Mouse (Mus musculus) midbrain, embryonic 14.5 days (tissue): ENCODE data around the gene Ube4a. TPM values are rescaled to one million over a fixed set of nuclear protein-coding genes. Genes with fewer than 3 reads are reported as not detected.
"Not testable (repeated sequence)": the region's sequence is repeated elsewhere in the genome, so short reads cannot be mapped to it uniquely, and the experiment has no call there.

Source experiments
- ATAC-seq: fragments of 200-750 bp; cut with Nextera tagmentation; 2 replicates; pipeline ENCODE4 v1.8.0; 2017; ENCODE audit warnings: moderate number of reproducible peaks, moderate library complexity; ENCODE audit not compliant: low FRiP score, low TSS enrichment
- DNase-seq: peaks from one replicate; pipeline ENCODE4 v3.0.0-alpha.2; 2015
- H3K27ac ChIP-seq: fragments of 300-500 bp; sonication (generic); replicated peaks from 2 replicates; pipeline ENCODE4 v1.5.1; 2014; ENCODE audit warnings: mild to moderate bottlenecking, low read depth, low read length, moderate library complexity
- H3K27me3 ChIP-seq: fragments of 300-500 bp; sonication (generic); 2 replicates; pipeline ENCODE4 v1.6.1; 2014; ENCODE audit warnings: low read length, control low read depth, mixed read lengths; ENCODE audit not compliant: control insufficient read depth, insufficient read depth
- H3K36me3 ChIP-seq: fragments of 300-500 bp; sonication (generic); 2 replicates; pipeline ENCODE4 v1.6.1; 2014; ENCODE audit warnings: low read length, control low read depth; ENCODE audit not compliant: control insufficient read depth, insufficient read depth
- H3K4me1 ChIP-seq: fragments of 300-500 bp; sonication (generic); 2 replicates; pipeline ENCODE4 v1.6.1; 2014; ENCODE audit warnings: mild to moderate bottlenecking, antibody characterized with exemption, low read length, control low read depth; ENCODE audit not compliant: control insufficient read depth, insufficient read depth
- H3K4me2 ChIP-seq: fragments of 300-500 bp; sonication (generic); 2 replicates; pipeline ENCODE4 v1.6.1; 2014; ENCODE audit warnings: mild to moderate bottlenecking, low read length, moderate library complexity
- H3K4me3 ChIP-seq: fragments of 300-500 bp; sonication (generic); replicated peaks from 2 replicates; pipeline ENCODE4 v1.5.1; 2014; ENCODE audit warnings: low read depth, low read length
- H3K9ac ChIP-seq: fragments of 300-500 bp; sonication (generic); replicated peaks from 2 replicates; pipeline ENCODE4 v1.6.1; 2014; ENCODE audit warnings: mild to moderate bottlenecking, low read length, moderate library complexity
- H3K9me3 ChIP-seq: fragments of 300-500 bp; sonication (generic); 2 replicates; pipeline ENCODE4 v1.6.1; 2016; ENCODE audit warnings: low read length, control low read depth, mixed read lengths; ENCODE audit not compliant: control insufficient read depth
- WGBS: fragments of 180-500 bp; shearing (Covaris S2); extraction: QIAGEN DNeasy Blood & Tissue Kit; methylation state at CpG from one replicate; pipeline ENCODE4 v1.1.7; 2014; 5-methylcytosine and 5-hydroxymethylcytosine counted together
- polyA plus RNA-seq: library from polyadenylated mRNA; unstranded; fragments of >200 nt; fragmentation: Nextera tagmentation; extraction: Ambion mirVana; gene quantifications from 2 replicates; pipeline ENCODE4 v1.2.1, GENCODE M21; 2014

Gene Ube4a
- polyA plus RNA-seq, 1 experiment from 2014 or later, result 59.0 TPM

DNA sequence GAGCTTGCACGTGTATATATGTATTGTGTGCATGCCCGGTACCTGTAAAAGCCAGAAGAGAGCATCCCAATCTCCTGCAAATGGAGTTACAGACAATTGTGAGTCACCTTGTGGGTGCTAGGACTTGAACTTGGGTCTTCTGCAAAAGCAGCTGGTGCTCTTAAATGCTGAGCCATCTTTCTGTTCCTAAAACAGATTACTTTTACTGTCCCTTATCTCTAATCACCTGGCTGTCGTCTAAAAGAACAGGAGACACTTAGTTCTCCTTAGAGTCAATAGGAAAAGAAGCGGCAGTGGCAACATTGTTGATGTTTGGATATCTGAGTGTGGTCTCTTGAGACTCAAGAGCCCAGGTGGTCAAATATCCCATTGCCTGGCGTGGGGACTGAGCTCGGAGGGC is 12.4 kb upstream of the Ube4a start:
- Histone ChIP-seq H3K27ac (no peak overlapping the region), H3K9me3 (no peaks in the 10 kb centered on the region), H3K27me3 (no peaks in the 10 kb centered on the region; the same call in 1 of the 2 replicates), H3K4me1 (no peaks in the 10 kb centered on the region), H3K9ac (no peak overlapping the region), H3K36me3 (no peaks in the 10 kb centered on the region), H3K4me2 (no peak overlapping the region), H3K4me3 (no peak overlapping the region)
- ATAC-seq (no peak), DNase-seq (no peak)
- 82% methylated on average over 6 of the region's 6 CpGs for WGBS

DNA sequence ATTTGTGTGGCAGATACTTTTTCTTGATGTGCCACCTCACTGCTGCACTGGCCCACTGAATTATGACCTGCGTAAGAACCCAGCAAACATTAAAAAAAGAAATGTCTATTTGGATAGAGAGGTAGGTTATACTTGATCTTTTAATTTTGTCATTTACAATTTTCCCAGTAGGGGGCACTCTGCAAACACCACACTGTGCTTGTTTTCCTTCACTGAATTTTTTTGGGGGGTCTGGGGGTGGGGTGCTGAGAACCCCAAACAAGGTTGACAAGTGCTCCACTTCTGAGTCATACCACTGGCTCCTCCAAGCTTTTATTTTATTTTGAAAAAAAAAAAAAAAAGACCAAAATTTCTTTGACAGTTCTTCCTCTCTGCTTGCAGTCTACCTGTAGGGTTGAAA is 4.0 kb upstream of the Ube4a start:
- Histone ChIP-seq H3K27me3 (no peaks in the 10 kb centered on the region; the same call in 1 of the 2 replicates), H3K9ac (no peak overlapping the region), H3K4me1 (peaks cover 10% of the 10 kb centered on the region), H3K27ac (no peak overlapping the region), H3K4me2 (no peak overlapping the region), H3K36me3 (no peaks in the 10 kb centered on the region), H3K4me3 (no peak overlapping the region), H3K9me3 (no peaks in the 10 kb centered on the region)
- 66% methylated on average over 1 of the region's 1 CpGs for WGBS
- no peak for ATAC-seq
- DNase-seq, result peak; percentile 1

GRCm38 (mm10) chr9:44967763-44968162 is 2.4 kb upstream of the Ube4a start:
- H3K9ac ChIP-seq, H3K4me2 ChIP-seq, ATAC-seq, H3K27me3 ChIP-seq, H3K36me3 ChIP-seq, H3K27ac ChIP-seq, H3K4me3 ChIP-seq, H3K9me3 ChIP-seq, DNase-seq: not testable (repeated sequence)
- peaks cover 14% of the 10 kb centered on the region for H3K4me1 ChIP-seq
- WGBS, result 89% methylated on average over 5 of the region's 5 CpGs

DNA sequence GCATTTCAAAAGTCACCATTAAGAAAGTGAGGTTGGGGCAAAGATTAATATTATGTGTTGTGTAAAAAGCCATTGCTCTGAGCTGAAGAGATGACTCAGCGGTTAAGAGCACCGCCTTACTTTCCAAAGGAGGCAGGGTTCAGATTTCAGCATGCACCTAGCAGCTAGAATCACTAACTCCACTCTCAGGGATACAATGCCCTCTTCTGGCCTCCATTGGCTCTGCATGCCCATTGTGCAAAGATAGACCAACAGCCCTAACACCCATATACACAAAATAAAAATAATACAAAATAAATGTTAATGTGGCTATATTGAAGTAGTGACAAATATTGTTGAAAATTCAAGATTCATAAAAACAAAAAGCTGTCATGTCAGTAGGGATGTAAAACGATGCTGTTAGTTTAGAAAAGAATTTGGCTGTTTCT is 1.4 kb upstream of the Ube4a start:
- no peak overlapping the region for H3K4me3 ChIP-seq
- no peak overlapping the region for H3K9ac ChIP-seq
- H3K4me2 ChIP-seq, result no peak overlapping the region
- H3K27ac ChIP-seq, result no peak overlapping the region
- peaks cover 6% of the 10 kb centered on the region; the same call in 1 of the 2 replicates for H3K36me3 ChIP-seq
- no peaks in the 10 kb centered on the region for H3K27me3 ChIP-seq
- peaks cover 14% of the 10 kb centered on the region for H3K4me1 ChIP-seq
- ATAC-seq (no peak), DNase-seq (peak; percentile 78)
- no peaks in the 10 kb centered on the region for H3K9me3 ChIP-seq
- 26% methylated on average over 3 of the region's 3 CpGs for WGBS

DNA sequence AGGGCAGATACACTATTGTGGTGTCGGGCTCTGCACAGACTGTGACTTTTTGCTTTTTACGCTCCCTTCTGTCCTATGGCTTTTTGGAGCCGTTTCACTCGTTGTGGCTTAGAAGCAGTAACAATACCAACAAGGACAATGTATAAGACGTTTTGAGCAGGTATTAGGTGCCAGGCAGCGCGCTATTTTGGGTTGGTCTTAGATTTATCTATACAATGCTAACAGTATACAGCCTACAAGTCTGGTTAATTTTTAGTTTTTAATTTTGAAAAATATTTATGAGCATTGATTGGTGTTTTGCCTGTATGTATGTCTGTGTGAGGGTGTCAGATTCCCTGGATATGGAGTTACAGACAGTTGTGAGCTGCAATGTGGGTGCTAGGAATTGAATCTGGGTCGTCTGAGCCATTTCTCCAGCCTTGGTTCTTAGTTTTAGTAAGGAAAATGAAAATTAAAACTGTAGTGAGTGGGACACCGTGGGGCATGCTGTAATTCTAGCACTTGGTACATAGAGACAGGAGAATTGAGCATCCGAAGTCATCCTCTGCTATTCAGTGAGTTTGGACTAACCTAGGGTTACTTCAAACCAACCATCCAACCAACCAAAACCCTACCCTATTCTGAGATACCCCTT is 550 bp upstream of the Ube4a start:
- Histone ChIP-seq H3K4me2 (peak overlapping the region; percentile 72), H3K9me3 (no peaks in the 10 kb centered on the region), H3K27me3 (no peaks in the 10 kb centered on the region), H3K4me1 (peaks cover 14% of the 10 kb centered on the region), H3K4me3 (peak overlapping the region; percentile 57), H3K36me3 (peaks cover 13% of the 10 kb centered on the region; the same call in 1 of the 2 replicates), H3K27ac (peak overlapping the region; percentile 76), H3K9ac (peak overlapping the region; percentile 42; the same call in 1 of the 2 replicates)
- ATAC-seq, result peak; percentile 44; the same call in 1 of the 2 replicates
- WGBS, result 17% methylated on average over 10 of the region's 10 CpGs
- DNase-seq, result no peak

GRCm38 (mm10) chr9:44954432-44954831 is 11.0 kb downstream of the Ube4a start:
- DNase-seq, result no peak
- Histone ChIP-seq H3K27ac (no peak overlapping the region), H3K4me2 (no peak overlapping the region), H3K4me3 (no peak overlapping the region), H3K36me3 (peaks cover 89% of the 10 kb centered on the region), H3K4me1 (no peaks in the 10 kb centered on the region), H3K9ac (no peak overlapping the region), H3K27me3 (no peaks in the 10 kb centered on the region), H3K9me3 (no peaks in the 10 kb centered on the region)
- WGBS, result 90% methylated on average over 3 of the region's 3 CpGs
- ATAC-seq, result no peak

GRCm38 (mm10) chr9:44947836-44948235 is 17.6 kb downstream of the Ube4a start:
- DNase-seq, result no peak
- Histone ChIP-seq H3K36me3 (peaks cover 97% of the 10 kb centered on the region), H3K4me2 (no peak overlapping the region), H3K4me1 (no peaks in the 10 kb centered on the region), H3K9me3 (no peaks in the 10 kb centered on the region), H3K27me3 (no peaks in the 10 kb centered on the region), H3K4me3 (no peak overlapping the region), H3K9ac (no peak overlapping the region), H3K27ac (no peak overlapping the region)
- ATAC-seq, result no peak
- 95% methylated on average over 5 of the region's 5 CpGs for WGBS

DNA sequence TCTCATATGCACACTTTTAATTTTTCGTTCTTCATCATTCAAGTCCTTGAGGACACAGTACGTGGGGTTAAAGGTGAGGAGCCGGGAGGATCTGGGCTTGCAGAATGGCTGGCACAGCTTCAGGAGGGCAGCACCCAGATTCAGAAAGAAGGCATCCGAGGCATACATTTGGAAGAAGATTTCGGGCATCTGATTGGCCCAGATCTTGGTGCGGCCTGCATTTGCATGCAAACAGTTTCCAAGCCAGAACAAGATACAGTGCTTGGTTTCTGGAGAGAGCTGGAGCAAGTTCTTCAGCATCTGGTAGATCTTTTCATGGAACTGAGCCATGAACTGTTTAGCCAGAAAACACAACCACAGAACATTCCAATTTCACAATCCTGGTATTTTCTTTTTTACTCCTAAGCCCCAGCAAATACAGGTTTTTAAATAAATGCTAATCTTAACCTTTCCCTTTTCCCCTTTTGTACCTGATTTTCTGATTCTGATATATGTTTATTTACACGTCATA is 19.2 kb downstream of the Ube4a start:
- Histone ChIP-seq H3K9me3 (no peaks in the 10 kb centered on the region), H3K4me1 (no peaks in the 10 kb centered on the region)
- ATAC-seq, result no peak

GRCm38 (mm10) chr9:44942421-44942820 is 23.0 kb downstream of the Ube4a start:
- Histone ChIP-seq H3K4me1 (no peaks in the 10 kb centered on the region), H3K9ac (no peak overlapping the region), H3K36me3 (peaks cover 94% of the 10 kb centered on the region), H3K4me3 (no peak overlapping the region), H3K27me3 (no peaks in the 10 kb centered on the region), H3K9me3 (no peaks in the 10 kb centered on the region), H3K27ac (no peak overlapping the region), H3K4me2 (no peak overlapping the region)
- no peak for ATAC-seq
- WGBS, result 94% methylated on average over 4 of the region's 4 CpGs
- no peak for DNase-seq

More for the DNA sequence above, 19.2 kb downstream of the Ube4a start:
- 96% methylated on average over 7 of the region's 7 CpGs for WGBS
- no peak overlapping the region for H3K4me2 ChIP-seq
- H3K36me3 ChIP-seq, result peaks cover 96% of the 10 kb centered on the region
- DNase-seq, result no peak
- H3K4me3 ChIP-seq, result no peak overlapping the region
- no peak overlapping the region for H3K9ac ChIP-seq
- H3K27ac ChIP-seq, result no peak overlapping the region
- H3K27me3 ChIP-seq, result no peaks in the 10 kb centered on the region
